ENCODE assay signal across 17 mouse cellular contexts in the genomic region with DNA sequence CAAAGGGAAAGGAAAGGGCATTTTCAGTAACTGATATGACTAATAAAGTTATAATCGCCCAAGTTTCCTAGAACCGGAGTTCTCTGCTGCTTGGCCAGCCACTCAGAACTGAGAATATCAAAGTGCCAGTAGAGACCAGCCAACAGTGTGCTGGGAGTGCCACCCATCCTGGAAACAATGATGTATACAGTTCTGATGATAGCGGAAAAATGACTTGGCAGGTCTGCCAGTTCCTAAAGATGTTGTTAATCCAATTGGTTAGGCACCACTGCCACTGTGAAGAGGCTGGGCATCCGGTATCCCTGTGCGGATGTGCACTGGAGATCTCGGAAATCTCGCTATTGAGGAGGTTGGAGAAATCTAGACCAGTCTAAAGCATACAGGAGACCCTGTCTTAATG. TPM values are rescaled to one million over a fixed set of nuclear protein-coding genes. Genes with fewer than 3 reads are reported as not detected.
DNase-seq lines count a peak whose midpoint lies in the region; ATAC-seq and TF ChIP-seq lines count a peak whose summit lies in the region.
"Had no signal": no experiment of that assay in that cellular context is flagged by ENCODE, and none has a peak within 500 bp of the region (broad histone marks: within the 10 kb centered on the region; RNA-seq: fewer than 3 reads in every experiment).

No protein-coding gene starts in this region.

- DNase-seq in gastrocnemius, adult 2 months, result no peak
- DNase-seq in gastrocnemius, adult 18-20 months (ENCODE audit: low spot score), result no peak
- peak; percentile 12 for DNase-seq in hindbrain, postnatal 0 days (ENCODE audit: low spot score)
- DNase-seq in hindbrain, embryonic 11.5 days (ENCODE audit: low spot score), result no peak
- DNase-seq in midbrain, postnatal 0 days (ENCODE audit: low spot score), result peak; percentile 20
- no peak for DNase-seq in midbrain, embryonic 11.5 days (ENCODE audit: low spot score, missing footprints)
- peak; percentile 76 for DNase-seq in lung, postnatal 25 days (ENCODE audit: low spot score)
- no peak for DNase-seq in layer of hippocampus, adult 8-10 months (ENCODE audit: low spot score in 2 of 2)
- DNase-seq: adrenal gland, adult 8-10 months; cerebellum, postnatal 14 days; forebrain, postnatal 0 days; gastrocnemius, postnatal 14 days; liver, embryonic 13.5 days; right cerebral cortex, postnatal 4 days; thymus, adult 18-20 months had no signal

- 52% methylated on average over 7 of the region's 7 CpGs for WGBS in hindbrain, postnatal 0 days
- WGBS in hindbrain, embryonic 11.5 days, result 57% methylated on average over 7 of the region's 7 CpGs
- WGBS in midbrain, postnatal 0 days, result 33% methylated on average over 7 of the region's 7 CpGs
- 38% methylated on average over 7 of the region's 7 CpGs for WGBS in midbrain, embryonic 11.5 days

- no peaks in the 10 kb centered on the region for H3K36me3 ChIP-seq in hindbrain, postnatal 0 days (ENCODE audit: insufficient read depth, low read length)
- H3K36me3 ChIP-seq in hindbrain, embryonic 11.5 days (ENCODE audit: control insufficient read depth, insufficient read depth, low read length), result no peaks in the 10 kb centered on the region
- no peaks in the 10 kb centered on the region for H3K36me3 ChIP-seq in midbrain, postnatal 0 days (ENCODE audit: insufficient read depth, low read length)
- no peaks in the 10 kb centered on the region for H3K36me3 ChIP-seq in midbrain, embryonic 11.5 days (ENCODE audit: control insufficient read depth, insufficient read depth, low read length)
- H3K36me3 ChIP-seq: hindbrain, embryonic 13.5 days; liver, embryonic 13.5 days had no signal

- TF ChIP-seq CTCF in gastrocnemius, adult 2 months (IDR thresholded peaks at IDR 0.05), result no peak
- no peak for TF ChIP-seq CTCF in hindbrain, postnatal 0 days (IDR thresholded peaks at IDR 0.05; ENCODE audit: low read depth)
- no peak for TF ChIP-seq CTCF in midbrain, postnatal 0 days (IDR thresholded peaks at IDR 0.05)

- ATAC-seq in hindbrain, postnatal 0 days, result no peak
- ATAC-seq in hindbrain, embryonic 11.5 days (ENCODE audit: low FRiP score), result no peak
- no peak for ATAC-seq in midbrain, postnatal 0 days (ENCODE audit: low FRiP score)
- no peak for ATAC-seq in midbrain, embryonic 11.5 days (ENCODE audit: low FRiP score)
- ATAC-seq: forebrain, postnatal 0 days had no signal

- H3K27ac ChIP-seq in gastrocnemius, adult 2 months, result peak overlapping the region; percentile 91
- H3K27ac ChIP-seq in hindbrain, postnatal 0 days, result no peak overlapping the region
- no peak overlapping the region for H3K27ac ChIP-seq in hindbrain, embryonic 11.5 days (ENCODE audit: low read depth, low read length)
- no peak overlapping the region for H3K27ac ChIP-seq in midbrain, postnatal 0 days (ENCODE audit: low read depth, low read length)
- H3K27ac ChIP-seq in midbrain, embryonic 11.5 days (ENCODE audit: low read depth, low read length), result no peak overlapping the region
- H3K27ac ChIP-seq: hindbrain, embryonic 13.5 days; liver, embryonic 13.5 days had no signal

- no peaks in the 10 kb centered on the region for H3K9me3 ChIP-seq in hindbrain, postnatal 0 days (ENCODE audit: low read length)
- no peaks in the 10 kb centered on the region for H3K9me3 ChIP-seq in hindbrain, embryonic 11.5 days (ENCODE audit: control insufficient read depth, low read length)
- H3K9me3 ChIP-seq in midbrain, postnatal 0 days (ENCODE audit: low read length), result 0 out of 2 replicates have a peak, but pooled peaks cover 4% of the 10 kb centered on the region
- H3K9me3 ChIP-seq in midbrain, embryonic 11.5 days (ENCODE audit: control insufficient read depth, low read length), result peaks cover 6% of the 10 kb centered on the region; the same call in 1 of the 2 replicates

- no peak overlapping the region for H3K9ac ChIP-seq in hindbrain, postnatal 0 days (replicated peaks; ENCODE audit: low read length)
- H3K9ac ChIP-seq in hindbrain, embryonic 11.5 days (ENCODE audit: low read depth, low read length), result no peak overlapping the region
- no peak overlapping the region for H3K9ac ChIP-seq in midbrain, postnatal 0 days (replicated peaks; ENCODE audit: low read length, poor library complexity, severe bottlenecking)
- no peak overlapping the region for H3K9ac ChIP-seq in midbrain, embryonic 11.5 days (ENCODE audit: low read length)
- H3K9ac ChIP-seq: forebrain, postnatal 0 days; hindbrain, embryonic 13.5 days; liver, embryonic 13.5 days had no signal

- H3K27me3 ChIP-seq in hindbrain, postnatal 0 days (ENCODE audit: insufficient read depth, low read length), result peaks cover 21% of the 10 kb centered on the region
- H3K27me3 ChIP-seq in hindbrain, embryonic 11.5 days (ENCODE audit: control insufficient read depth, insufficient read depth, low read length), result peaks cover 28% of the 10 kb centered on the region
- peaks cover 45% of the 10 kb centered on the region for H3K27me3 ChIP-seq in midbrain, postnatal 0 days (ENCODE audit: insufficient read depth, low read length)
- peaks cover 46% of the 10 kb centered on the region for H3K27me3 ChIP-seq in midbrain, embryonic 11.5 days (ENCODE audit: control insufficient read depth, insufficient read depth, low read length)

- peaks cover 9% of the 10 kb centered on the region for H3K4me1 ChIP-seq in hindbrain, postnatal 0 days (ENCODE audit: insufficient read depth, low read length)
- peaks cover 9% of the 10 kb centered on the region for H3K4me1 ChIP-seq in hindbrain, embryonic 11.5 days (replicated peaks; ENCODE audit: control insufficient read depth, insufficient read depth, low read length)
- H3K4me1 ChIP-seq in midbrain, postnatal 0 days (ENCODE audit: insufficient read depth, low read length), result peaks cover 21% of the 10 kb centered on the region; the same call in 1 of the 2 replicates
- H3K4me1 ChIP-seq in midbrain, embryonic 11.5 days (ENCODE audit: control insufficient read depth, insufficient read depth, low read length), result peaks cover 14% of the 10 kb centered on the region
- H3K4me1 ChIP-seq: liver, embryonic 13.5 days had no signal

- peak overlapping the region; percentile 88 for H3K4me3 ChIP-seq in gastrocnemius, adult 2 months
- H3K4me3 ChIP-seq in hindbrain, postnatal 0 days (ENCODE audit: low read length), result no peak overlapping the region
- no peak overlapping the region for H3K4me3 ChIP-seq in hindbrain, embryonic 11.5 days (ENCODE audit: low read depth, low read length)
- no peak overlapping the region for H3K4me3 ChIP-seq in midbrain, postnatal 0 days (ENCODE audit: low read depth, low read length)
- H3K4me3 ChIP-seq in midbrain, embryonic 11.5 days (ENCODE audit: low read depth, low read length), result no peak overlapping the region
- H3K4me3 ChIP-seq: erythroblast, embryonic 14.5 days had no signal

- H3K4me2 ChIP-seq in hindbrain, postnatal 0 days (ENCODE audit: low read depth, low read length), result no peak overlapping the region
- no peak overlapping the region for H3K4me2 ChIP-seq in hindbrain, embryonic 11.5 days (replicated peaks; ENCODE audit: low read depth, low read length)
- no peak overlapping the region for H3K4me2 ChIP-seq in midbrain, postnatal 0 days (ENCODE audit: low read depth, low read length, poor library complexity, severe bottlenecking)
- no peak overlapping the region for H3K4me2 ChIP-seq in midbrain, embryonic 11.5 days

- intact Hi-C loops in gastrocnemius, adult 2 months (cut with DNase I), result loop anchor here (5.0 to 10.0 kb wide), 3 partner anchors 72 to 208 kb away; no protein-coding TSS in a partner anchor

RNA-seq across cellular contexts. Expression of gene Adamts9, which starts 1.4 kb away (rescaled TPM):
- 1 to 10 TPM; 8.5 to 8.9 TPM for total RNA-seq in gastrocnemius, adult 2 months (2021)
- total RNA-seq in gastrocnemius, adult 18-20 months (2021), result 1 to 10 TPM; 3.9 to 4.5 TPM
- total RNA-seq in hindbrain, postnatal 0 days (2014; rRNA removed), result 7.6 and 9.2 TPM in 2 replicates
- polyA plus RNA-seq in hindbrain, postnatal 0 days (2015; fragmentation: Nextera tagmentation; extraction: Ambion mirVana), result 1.5 and 1.7 TPM in 2 replicates
- polyA plus RNA-seq in hindbrain, embryonic 11.5 days (2014; fragmentation: Nextera tagmentation; extraction: Ambion mirVana), result 1.9 and 4.7 TPM in 2 replicates
- total RNA-seq in midbrain, postnatal 0 days (2014; rRNA removed), result 8.3 and 9.4 TPM in 2 replicates
- polyA plus RNA-seq in midbrain, postnatal 0 days (2015; fragmentation: Nextera tagmentation; extraction: Ambion mirVana), result 0.81 and 2.0 TPM in 2 replicates
- polyA plus RNA-seq in midbrain, embryonic 11.5 days (2014; fragmentation: Nextera tagmentation; extraction: Ambion mirVana), result 1.1 TPM in 2 replicates
- total RNA-seq in layer of hippocampus, adult 8-10 months (2022), result 1 to 10 TPM; 8.3 to 10.0 (median 8.8) TPM
- polyA plus RNA-seq: erythroblast, embryonic 14.5 days had no signal

Comparison
In these comparisons a context has a peak if more than half of its experiments do, and no peak if none do; other contexts are left out.
1. DNase-seq: peak in hindbrain, postnatal 0 days (single experiment), midbrain, postnatal 0 days (single experiment) and lung, postnatal 25 days (single experiment); none in gastrocnemius, adult 2 months (single experiment), gastrocnemius, adult 18-20 months (single experiment), hindbrain, embryonic 11.5 days (single experiment), midbrain, embryonic 11.5 days (single experiment) and layer of hippocampus, adult 8-10 months (0 of 2).